Mouse (Mus musculus) midbrain, postnatal 0 days (tissue): ENCODE results near the gene Rprd2. TPM values are rescaled to one million over a fixed set of nuclear protein-coding genes. Genes with fewer than 3 reads are reported as not detected.

ENCODE experiments used
- ATAC-seq: fragments of 200-750 bp; cut with Nextera tagmentation; 2 replicates; pipeline ENCODE4 v1.8.0; 2017; ENCODE audit warnings: moderate number of reproducible peaks, mild to moderate bottlenecking, moderate TSS enrichment, moderate library complexity; ENCODE audit not compliant: low FRiP score
- DNase-seq: peaks from one replicate; pipeline ENCODE4 v3.0.0-alpha.2; 2015; ENCODE audit warnings: low spot score
- H3K27ac ChIP-seq: fragments of 300-500 bp; sonication (generic); 2 replicates; pipeline ENCODE4 v1.5.1; 2014; ENCODE audit warnings: low read depth, mild to moderate bottlenecking, low read length, mixed read lengths
- H3K27me3 ChIP-seq: fragments of 300-500 bp; sonication (generic); 2 replicates; pipeline ENCODE4 v1.6.1; 2014; ENCODE audit warnings: low read length, control low read depth, mixed read lengths; ENCODE audit not compliant: insufficient read depth
- H3K36me3 ChIP-seq: fragments of 300-500 bp; sonication (generic); 2 replicates; pipeline ENCODE4 v1.6.1; 2014; ENCODE audit warnings: low read length, control low read depth, mixed read lengths; ENCODE audit not compliant: insufficient read depth
- H3K4me1 ChIP-seq: fragments of 300-500 bp; sonication (generic); 2 replicates; pipeline ENCODE4 v1.6.1; 2014; ENCODE audit warnings: mild to moderate bottlenecking, control low read depth, antibody characterized with exemption, low read length, mixed read lengths; ENCODE audit not compliant: insufficient read depth
- H3K4me2 ChIP-seq: fragments of 300-500 bp; sonication (generic); 2 replicates; pipeline ENCODE4 v1.6.1; 2014; ENCODE audit warnings: low read depth, mild to moderate bottlenecking, low read length, mixed read lengths; ENCODE audit not compliant: poor library complexity, severe bottlenecking
- H3K4me3 ChIP-seq: fragments of 300-500 bp; sonication (generic); 2 replicates; pipeline ENCODE4 v1.5.1; 2014; ENCODE audit warnings: low read depth, mild to moderate bottlenecking, low read length, moderate library complexity
- H3K9ac ChIP-seq: fragments of 300-500 bp; sonication (generic); replicated peaks from 2 replicates; pipeline ENCODE4 v1.6.1; 2014; ENCODE audit warnings: mild to moderate bottlenecking, low read length, moderate library complexity, mixed read lengths; ENCODE audit not compliant: poor library complexity, severe bottlenecking
- H3K9me3 ChIP-seq: fragments of 300-500 bp; sonication (generic); 2 replicates; pipeline ENCODE4 v1.6.1; 2016; ENCODE audit warnings: low read length, control low read depth
- CTCF ChIP-seq: IDR thresholded peaks from 2 replicates; pipeline ENCODE4 v1.5.1; 2016; ENCODE audit warnings: antibody characterized with exemption, mild to moderate bottlenecking
- WGBS: fragments of 180-500 bp; shearing (Covaris S2); extraction: QIAGEN DNeasy Blood & Tissue Kit; methylation state at CpG from one replicate; pipeline ENCODE4 v1.1.7; 2014; 5-methylcytosine and 5-hydroxymethylcytosine counted together
- polyA plus RNA-seq: library from polyadenylated mRNA; unstranded; fragments of >200 nt; fragmentation: Nextera tagmentation; extraction: Ambion mirVana; gene quantifications from 2 replicates; pipeline ENCODE4 v1.2.1, GENCODE M21; 2015
- total RNA-seq: library from RNA; depleted of rRNA; stranded (reverse); fragments of >200 nt; gene quantifications from 2 replicates; pipeline ENCODE4 v1.2.3, GENCODE M21; 2014; rRNA removed

The Rprd2 gene
- total RNA-seq (28.8 and 30.6 TPM in 2 replicates), polyA plus RNA-seq (20.1 and 23.6 TPM in 2 replicates)

- peak; percentile 68 for ATAC-seq
- no peaks in the 10 kb centered on the region for H3K36me3 ChIP-seq
- H3K9ac ChIP-seq: peak within 1 kb of the TSS; percentile 99
- H3K27me3 ChIP-seq: no peaks in the 10 kb centered on the region
- H3K4me3 ChIP-seq: peak within 1 kb of the TSS; percentile 76
- peak within 1 kb of the TSS; percentile 100 for H3K27ac ChIP-seq
- peak; percentile 79 for DNase-seq
- H3K4me1 ChIP-seq: peaks cover 9% of the 10 kb centered on the region; the same call in 1 of the 2 replicates
- H3K9me3 ChIP-seq: no peaks in the 10 kb centered on the region
- peak within 1 kb of the TSS; percentile 57 for H3K4me2 ChIP-seq
- TF ChIP-seq CTCF: peak; percentile 29
- WGBS: under 1% methylated on average over 51 of the region's 60 CpGs
Observed at GRCm38 (mm10) chr3:95818571-95819288, at the start of gene Rprd2. Gene Rprd2, minus strand, starts transcription at chr3:95818863.

DNA sequence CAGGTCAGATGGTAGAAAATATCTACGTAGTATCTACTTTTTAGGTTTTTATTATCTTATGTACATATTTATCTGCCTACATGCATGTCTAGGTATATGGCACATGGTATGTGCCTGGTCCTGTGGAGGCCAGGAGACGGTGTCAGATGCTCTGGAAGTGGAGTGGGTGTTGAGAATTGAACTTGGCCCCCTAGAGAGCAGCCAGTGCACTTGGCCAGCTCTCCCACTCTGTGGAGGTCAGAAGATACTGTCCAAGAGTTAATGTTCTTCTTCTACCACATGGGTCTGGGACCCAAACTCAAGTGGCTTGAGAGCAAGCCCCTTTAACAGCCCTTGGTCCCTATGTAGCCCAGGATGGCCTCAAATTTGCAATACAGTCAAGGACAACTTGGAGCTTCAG is 48.7 kb upstream of the Rprd2 start:
- 90% methylated on average over 2 of the region's 2 CpGs for WGBS
- no peak for TF ChIP-seq CTCF
- H3K9me3 ChIP-seq: no peaks in the 10 kb centered on the region
- peaks cover 4% of the 10 kb centered on the region for H3K4me1 ChIP-seq
- no peak overlapping the region for H3K27ac ChIP-seq
- no peak overlapping the region for H3K4me2 ChIP-seq
- DNase-seq (no peak), ATAC-seq (no peak)
- H3K36me3 ChIP-seq: peaks cover 8% of the 10 kb centered on the region
- H3K4me3 ChIP-seq: no peak overlapping the region
- H3K27me3 ChIP-seq: no peaks in the 10 kb centered on the region
- H3K9ac ChIP-seq: no peak overlapping the region

- 94% methylated on average over 5 of the region's 5 CpGs for WGBS
- Histone ChIP-seq H3K9me3 (no peaks in the 10 kb centered on the region), H3K4me2 (no peak overlapping the region), H3K36me3 (peaks cover 8% of the 10 kb centered on the region), H3K4me3 (no peak overlapping the region), H3K9ac (no peak overlapping the region), H3K27me3 (no peaks in the 10 kb centered on the region), H3K4me1 (no peaks in the 10 kb centered on the region), H3K27ac (no peak overlapping the region)
- ATAC-seq (no peak), DNase-seq (no peak)
- no peak for TF ChIP-seq CTCF
Observed at GRCm38 (mm10) chr3:95866071-95866470, 47.4 kb upstream of the Rprd2 start.

GRCm38 (mm10) chr3:95865571-95865970 is 46.9 kb upstream of the Rprd2 start:
- no peak for TF ChIP-seq CTCF
- no peak overlapping the region for H3K4me2 ChIP-seq
- peaks cover 8% of the 10 kb centered on the region for H3K36me3 ChIP-seq
- no peak overlapping the region for H3K9ac ChIP-seq
- no peaks in the 10 kb centered on the region for H3K4me1 ChIP-seq
- H3K4me3 ChIP-seq: no peak overlapping the region
- ATAC-seq (no peak), DNase-seq (no peak)
- H3K27me3 ChIP-seq: no peaks in the 10 kb centered on the region
- H3K9me3 ChIP-seq: no peaks in the 10 kb centered on the region
- 95% methylated on average over 20 of the region's 20 CpGs for WGBS
- H3K27ac ChIP-seq: no peak overlapping the region

DNA sequence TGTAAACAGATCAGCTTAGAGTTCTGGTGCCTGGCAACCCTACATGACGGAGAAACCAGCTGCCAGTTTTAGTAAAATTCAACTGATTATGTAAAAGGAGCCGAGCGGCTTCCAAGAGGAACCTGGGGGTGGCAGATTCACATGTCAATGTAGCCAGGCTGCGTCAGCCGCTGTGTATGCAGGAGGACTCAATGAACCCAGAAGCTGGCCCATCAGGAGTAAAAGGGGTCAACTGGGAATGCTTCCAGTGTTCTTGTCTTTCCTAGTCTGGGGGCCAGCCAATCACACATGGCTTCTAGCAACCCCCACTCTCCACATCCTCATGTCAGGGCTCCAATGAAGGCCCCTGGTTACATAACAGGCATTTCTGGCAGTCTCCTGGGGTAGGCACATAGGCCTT is 46.4 kb upstream of the Rprd2 start:
- no peak for TF ChIP-seq CTCF
- Histone ChIP-seq H3K9ac (no peak overlapping the region), H3K27me3 (no peaks in the 10 kb centered on the region), H3K27ac (no peak overlapping the region), H3K9me3 (no peaks in the 10 kb centered on the region), H3K4me3 (no peak overlapping the region), H3K4me1 (no peaks in the 10 kb centered on the region), H3K36me3 (peaks cover 8% of the 10 kb centered on the region), H3K4me2 (no peak overlapping the region)
- ATAC-seq: no peak
- DNase-seq: no peak
- WGBS: 86% methylated on average over 5 of the region's 5 CpGs

DNA sequence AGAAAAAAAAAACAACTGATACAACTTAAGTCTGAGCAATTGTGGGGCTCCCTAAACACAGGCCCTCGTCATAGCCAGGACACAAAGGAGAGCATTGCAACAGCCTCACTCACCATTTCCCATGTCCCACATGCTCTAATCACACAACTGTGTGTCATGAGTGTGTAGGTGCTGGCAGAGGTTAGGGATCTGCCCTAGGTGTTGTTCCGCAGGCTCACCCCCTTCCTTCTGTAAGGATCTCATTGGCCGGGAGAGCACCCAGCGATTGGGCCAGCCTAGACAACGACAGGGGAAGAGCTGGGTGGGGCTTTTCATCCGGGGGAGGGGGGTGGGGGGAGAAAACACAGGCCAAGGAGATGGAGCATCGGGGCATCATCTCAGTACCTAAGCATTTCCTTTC is 44.9 kb upstream of the Rprd2 start:
- H3K27me3 ChIP-seq: no peaks in the 10 kb centered on the region

More for the DNA sequence above, 44.9 kb upstream of the Rprd2 start:
- ATAC-seq (no peak), DNase-seq (no peak)
- Histone ChIP-seq H3K4me3 (no peak overlapping the region), H3K4me2 (no peak overlapping the region), H3K4me1 (no peaks in the 10 kb centered on the region), H3K9ac (no peak overlapping the region), H3K36me3 (peaks cover 8% of the 10 kb centered on the region), H3K27ac (no peak overlapping the region), H3K9me3 (no peaks in the 10 kb centered on the region)
- TF ChIP-seq CTCF: no peak
- 79% methylated on average over 7 of the region's 7 CpGs for WGBS
